Mouse (Mus musculus): ENCODE data around the gene Selplg.
"Not testable (repeated sequence)": the region's sequence is repeated elsewhere in the genome, so short reads cannot be mapped to it uniquely, and the experiment has no call there.

Gene Selplg

GRCm38 (mm10) chr5:113826619-113827018, 5.8 kb downstream of the Selplg start:
- DNase-seq (ENCODE audit: low spot score in 2 of 2), result no peak

- DNase-seq (ENCODE audit: low spot score in 2 of 2), result no peak
Measured at GRCm38 (mm10) chr5:113825558-113825957, 6.9 kb downstream of the Selplg start.

GRCm38 (mm10) chr5:113824228-113824627, 8.2 kb downstream of the Selplg start:
- DNase-seq (ENCODE audit: low spot score in 2 of 2), result no peak

- DNase-seq (ENCODE audit: low spot score in 2 of 2), result peak in 1 of 2 experiments; percentile 51
Measured at GRCm38 (mm10) chr5:113818572-113818971, 13.9 kb downstream of the Selplg start.

GRCm38 (mm10) chr5:113815638-113816152, 16.7 kb downstream of the Selplg start:
- peak in 1 of 2 experiments; percentile 76 for DNase-seq (ENCODE audit: low spot score in 2 of 2)

GRCm38 (mm10) chr5:113815041-113815389, 17.4 kb downstream of the Selplg start:
- DNase-seq (ENCODE audit: low spot score in 2 of 2), result no peak

- no peak for DNase-seq (ENCODE audit: low spot score in 2 of 2)
Measured at GRCm38 (mm10) chr5:113814111-113815040, 18.1 kb downstream of the Selplg start.

GRCm38 (mm10) chr5:113813608-113814007, 18.8 kb downstream of the Selplg start:
- no peak for DNase-seq (ENCODE audit: low spot score in 2 of 2)

GRCm38 (mm10) chr5:113812638-113813037, 19.8 kb downstream of the Selplg start:
- DNase-seq (ENCODE audit: low spot score in 2 of 2), result no peak

- DNase-seq (ENCODE audit: low spot score in 2 of 2), result not testable (repeated sequence)
Measured at GRCm38 (mm10) chr5:113811824-113812420, 20.5 kb downstream of the Selplg start.

GRCm38 (mm10) chr5:113810111-113810510, 22.3 kb downstream of the Selplg start:
- DNase-seq (ENCODE audit: low spot score in 2 of 2), result no peak

GRCm38 (mm10) chr5:113808177-113808576, 24.3 kb downstream of the Selplg start:
- DNase-seq (ENCODE audit: low spot score in 2 of 2), result no peak

- DNase-seq (ENCODE audit: low spot score in 2 of 2), result no peak
Measured at GRCm38 (mm10) chr5:113807712-113808111, 24.7 kb downstream of the Selplg start.

- no peak for DNase-seq (ENCODE audit: low spot score in 2 of 2)
Measured at GRCm38 (mm10) chr5:113806414-113806813, 26.0 kb downstream of the Selplg start.

GRCm38 (mm10) chr5:113805301-113805700, 27.1 kb downstream of the Selplg start:
- no peak for DNase-seq (ENCODE audit: low spot score in 2 of 2)

- no peak for DNase-seq (ENCODE audit: low spot score in 2 of 2)
Measured at GRCm38 (mm10) chr5:113804395-113804966, 28.0 kb downstream of the Selplg start.

GRCm38 (mm10) chr5:113800280-113800679, 32.2 kb downstream of the Selplg start, which contains the start of gene Tmem119:
TSS of gene Tmem119 (minus strand) at chr5:113800516.
- peak; percentile 49 to 54 for DNase-seq (ENCODE audit: low spot score in 2 of 2)

GRCm38 (mm10) chr5:113799691-113800090, 32.8 kb downstream of the Selplg start:
- DNase-seq (ENCODE audit: low spot score in 2 of 2), result no peak

- no peak for DNase-seq (ENCODE audit: low spot score in 2 of 2)
Measured at GRCm38 (mm10) chr5:113798525-113798924, 33.9 kb downstream of the Selplg start.

- DNase-seq (ENCODE audit: low spot score in 2 of 2), result no peak
Measured at GRCm38 (mm10) chr5:113797149-113797882, 35.1 kb downstream of the Selplg start.

GRCm38 (mm10) chr5:113796401-113797148, 35.9 kb downstream of the Selplg start:
- DNase-seq (ENCODE audit: low spot score in 2 of 2), result no peak

Data from right cerebral cortex, postnatal 10 days (tissue).